Mouse (Mus musculus): ENCODE results near the gene Prkn. TPM values are rescaled to one million over a fixed set of nuclear protein-coding genes. Genes with fewer than 3 reads are reported as not detected.

Prkn gene
- polyA plus RNA-seq, 1 experiment from 2014 or later: 3.2 TPM

DNA sequence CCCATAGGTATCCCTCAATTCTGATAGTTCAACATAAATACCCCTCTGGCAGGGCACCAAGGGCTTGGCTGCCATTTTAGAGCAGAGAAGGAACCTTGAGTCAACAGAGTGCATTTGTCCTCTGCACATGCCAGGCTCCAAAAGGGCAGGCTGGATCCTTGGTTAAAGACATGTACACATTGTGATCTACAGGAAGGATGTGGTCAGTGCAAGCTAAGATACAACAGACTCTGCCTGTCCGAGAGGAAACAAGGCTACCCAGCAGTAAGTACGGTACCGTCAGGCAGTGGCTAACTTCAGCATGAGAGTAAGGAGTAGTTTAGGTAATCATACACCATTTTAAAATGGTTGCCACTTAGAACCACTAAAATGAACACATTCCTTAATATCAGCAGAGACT lies 884.0 kb downstream of the Prkn start:
- no peaks in the 10 kb centered on the region for H3K36me3 ChIP-seq (ENCODE audit: inconsistent target)
- 17% methylated on average over 3 of the region's 3 CpGs for WGBS (ENCODE audit: missing documents)
- no peak overlapping the region for H3K4me3 ChIP-seq (ENCODE audit: inconsistent target)

DNA sequence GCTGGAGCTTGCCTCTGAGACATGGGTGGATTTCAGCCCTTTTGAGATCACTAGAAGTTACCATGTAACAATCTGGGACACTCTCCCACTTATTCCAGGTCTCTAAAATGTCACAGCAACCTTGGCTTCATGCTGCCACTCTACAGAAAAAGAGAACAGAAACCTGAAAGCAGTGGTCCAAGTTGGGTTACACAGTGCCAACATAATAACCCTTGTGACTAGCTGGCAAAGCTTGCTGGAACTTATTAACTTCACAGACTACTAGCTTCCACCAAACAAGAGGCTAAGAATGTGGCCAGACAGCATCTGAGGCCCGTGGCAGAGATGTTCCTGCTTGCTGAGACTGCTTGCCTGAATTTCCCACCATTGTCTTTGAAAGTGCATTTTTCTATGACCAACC lies 886.9 kb downstream of the Prkn start:
- H3K4me3 ChIP-seq (ENCODE audit: inconsistent target): no peak overlapping the region
- WGBS (ENCODE audit: missing documents): 33% methylated on average over 1 of the region's 1 CpGs

More for the DNA sequence above, 884.0 kb downstream of the Prkn start:
- no peak overlapping the region for H3K27ac ChIP-seq
- H3K79me2 ChIP-seq (ENCODE audit: inconsistent target): no peaks in the 10 kb centered on the region

DNA sequence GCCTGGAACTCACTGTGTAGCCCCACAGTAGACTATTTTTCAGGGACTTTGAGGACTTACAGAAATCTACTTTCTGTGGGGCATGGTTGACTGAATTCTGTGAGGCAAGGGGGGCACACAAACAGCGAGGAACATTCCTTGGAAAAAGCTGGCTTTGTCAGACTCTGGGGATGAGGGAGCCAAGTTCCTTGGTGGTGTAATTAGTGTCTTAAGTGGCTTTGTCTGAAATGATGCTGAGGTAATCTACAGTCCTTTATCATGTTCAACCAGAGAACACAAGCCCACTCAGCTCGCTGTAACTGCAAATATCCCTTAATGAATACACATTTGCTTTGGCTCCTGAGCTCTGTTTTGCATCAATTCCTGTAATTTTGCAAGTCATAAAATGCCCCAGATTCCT lies 888.1 kb downstream of the Prkn start:
- H3K79me2 ChIP-seq (ENCODE audit: inconsistent target): no peaks in the 10 kb centered on the region
- no peak overlapping the region for H3K4me3 ChIP-seq (ENCODE audit: inconsistent target)
- 100% methylated on average over 2 of the region's 2 CpGs for WGBS (ENCODE audit: missing documents)
- H3K27ac ChIP-seq: no peak overlapping the region
- no peaks in the 10 kb centered on the region for H3K36me3 ChIP-seq (ENCODE audit: inconsistent target)

More for the DNA sequence above, 886.9 kb downstream of the Prkn start:
- no peaks in the 10 kb centered on the region for H3K79me2 ChIP-seq (ENCODE audit: inconsistent target)
- no peaks in the 10 kb centered on the region for H3K36me3 ChIP-seq (ENCODE audit: inconsistent target)
- H3K27ac ChIP-seq: no peak overlapping the region

DNA sequence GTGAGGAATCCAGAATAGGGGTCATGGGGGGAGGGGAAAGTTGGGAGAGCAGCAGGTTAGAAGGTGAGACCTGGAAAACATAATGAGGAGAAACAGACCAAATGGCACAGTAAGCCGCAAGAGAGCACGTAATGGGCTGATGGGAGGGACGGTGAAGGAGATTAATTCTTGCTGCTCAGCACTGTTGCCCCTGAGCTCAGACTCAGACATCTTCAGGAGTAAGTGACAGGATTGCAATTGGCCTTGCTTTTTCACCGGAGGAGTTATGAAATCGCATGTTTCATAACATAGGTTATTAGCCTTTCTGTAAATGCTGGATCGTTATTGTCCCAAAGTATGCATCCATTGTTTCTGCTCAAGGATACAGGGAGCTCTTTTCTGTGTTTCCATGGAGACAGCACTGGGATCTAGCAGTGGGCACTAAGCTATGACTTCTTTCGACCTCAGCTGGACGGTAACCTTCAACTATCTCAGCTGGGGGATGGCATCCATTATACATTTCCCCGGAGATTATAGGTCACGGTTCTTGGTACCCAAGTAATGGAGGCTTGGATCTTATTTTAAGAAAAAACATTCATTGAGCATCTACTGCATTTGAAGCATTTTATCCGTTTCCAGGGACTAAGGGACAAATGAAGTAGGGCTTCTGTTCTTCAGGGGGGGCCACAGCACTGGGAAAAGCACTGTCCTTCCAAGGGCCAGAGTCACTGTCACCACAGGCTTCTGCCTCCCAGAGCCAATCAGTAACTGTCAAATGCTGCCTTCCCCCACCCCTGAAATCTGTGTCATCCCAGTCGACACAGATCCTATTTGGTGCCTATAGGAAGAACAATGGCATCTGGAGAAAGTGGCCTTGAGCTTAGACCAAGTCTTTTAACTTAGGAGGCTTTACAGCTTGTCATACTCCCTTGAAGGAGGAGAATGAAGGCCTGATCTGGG lies 890.7 kb downstream of the Prkn start:
- no peak overlapping the region for H3K27ac ChIP-seq
- no peaks in the 10 kb centered on the region for H3K79me2 ChIP-seq (ENCODE audit: inconsistent target)
- H3K4me3 ChIP-seq (ENCODE audit: inconsistent target): no peak overlapping the region
- WGBS (ENCODE audit: missing documents): 92% methylated on average over 12 of the region's 12 CpGs
- no peaks in the 10 kb centered on the region for H3K36me3 ChIP-seq (ENCODE audit: inconsistent target)

DNA sequence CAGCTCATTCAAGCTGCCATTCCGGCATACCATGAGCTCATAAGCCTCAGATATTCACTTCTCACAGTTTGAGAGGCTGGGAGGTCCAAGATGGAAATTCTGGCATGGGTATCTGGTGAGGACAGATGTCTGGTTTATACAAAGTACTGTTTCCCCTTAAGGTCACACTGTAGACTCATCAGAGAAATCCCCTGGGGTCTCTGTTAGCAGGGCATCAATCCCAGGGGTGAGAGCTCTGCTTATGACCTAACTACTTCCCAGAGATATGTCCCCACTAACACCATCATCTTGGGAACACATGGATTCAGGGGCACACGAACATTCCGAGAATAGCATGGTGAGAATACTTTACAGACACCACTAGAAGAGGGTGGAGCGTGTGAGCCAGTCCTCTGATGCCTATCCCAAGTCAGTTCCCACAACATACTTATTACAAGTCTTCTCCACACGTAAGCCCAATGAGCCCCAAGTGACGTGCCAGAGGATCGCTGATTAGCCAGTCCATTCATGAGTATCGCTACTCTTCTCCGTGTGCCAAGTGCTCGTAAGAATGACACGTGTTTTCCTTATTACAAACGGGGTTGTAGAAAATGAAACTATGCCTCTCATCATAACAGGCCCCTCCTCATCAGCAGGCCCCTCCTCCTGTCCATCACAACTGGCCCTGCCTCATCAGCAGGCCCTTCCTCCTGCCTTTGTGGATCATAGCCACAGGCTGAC lies 895.1 kb downstream of the Prkn start:
- WGBS (ENCODE audit: missing documents): 82% methylated on average over 12 of the region's 12 CpGs
- Histone ChIP-seq H3K4me3 (ENCODE audit: inconsistent target) (no peak overlapping the region), H3K36me3 (ENCODE audit: inconsistent target) (no peaks in the 10 kb centered on the region), H3K27ac (no peak overlapping the region), H3K79me2 (ENCODE audit: inconsistent target) (no peaks in the 10 kb centered on the region)

DNA sequence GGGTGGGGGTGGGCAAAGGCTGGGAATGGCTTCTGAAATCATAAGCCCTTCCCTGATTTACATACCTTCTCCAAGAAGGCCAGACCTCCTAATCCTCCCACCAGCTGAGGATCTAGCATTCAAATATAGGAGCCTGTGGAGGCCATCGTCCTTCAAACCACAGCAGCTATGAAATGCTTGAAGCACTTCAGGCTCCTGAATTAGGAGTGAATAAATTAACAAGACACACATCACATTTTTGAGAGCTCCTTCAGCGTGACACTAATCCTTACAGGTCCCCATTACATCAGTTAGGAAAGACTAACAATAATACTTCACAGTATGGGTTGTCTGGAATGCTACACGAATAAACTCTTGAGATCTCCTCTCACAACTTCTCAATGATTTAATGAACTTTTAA lies 896.3 kb downstream of the Prkn start:
- Histone ChIP-seq H3K79me2 (ENCODE audit: inconsistent target) (no peaks in the 10 kb centered on the region), H3K36me3 (ENCODE audit: inconsistent target) (no peaks in the 10 kb centered on the region), H3K27ac (no peak overlapping the region), H3K4me3 (ENCODE audit: inconsistent target) (no peak overlapping the region)
- WGBS (ENCODE audit: missing documents): 90% methylated on average over 3 of the region's 3 CpGs

DNA sequence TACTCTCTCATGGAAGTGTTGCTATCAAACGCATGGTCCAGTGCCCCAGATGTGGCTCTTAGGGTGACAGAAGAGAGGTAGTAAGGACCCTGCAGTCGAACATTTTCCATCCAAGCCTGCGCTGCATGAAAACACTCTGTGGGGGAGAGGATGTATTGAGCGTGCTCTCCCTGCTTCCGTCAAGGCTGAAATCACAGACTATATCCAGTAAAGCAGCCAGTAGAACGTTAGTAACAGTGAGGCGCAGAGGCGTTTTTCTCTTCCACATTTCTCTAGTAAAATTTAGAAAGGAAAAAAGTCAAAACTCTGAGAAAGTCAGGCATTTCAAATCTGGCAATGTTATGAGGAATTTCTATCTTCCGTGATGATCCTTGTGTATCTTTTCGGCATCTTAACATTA lies 897.7 kb downstream of the Prkn start:
- H3K27ac ChIP-seq: no peak overlapping the region
- no peaks in the 10 kb centered on the region for H3K79me2 ChIP-seq (ENCODE audit: inconsistent target)
- 98% methylated on average over 10 of the region's 10 CpGs for WGBS (ENCODE audit: missing documents)
- no peak overlapping the region for H3K4me3 ChIP-seq (ENCODE audit: inconsistent target)
- no peaks in the 10 kb centered on the region for H3K36me3 ChIP-seq (ENCODE audit: inconsistent target)

DNA sequence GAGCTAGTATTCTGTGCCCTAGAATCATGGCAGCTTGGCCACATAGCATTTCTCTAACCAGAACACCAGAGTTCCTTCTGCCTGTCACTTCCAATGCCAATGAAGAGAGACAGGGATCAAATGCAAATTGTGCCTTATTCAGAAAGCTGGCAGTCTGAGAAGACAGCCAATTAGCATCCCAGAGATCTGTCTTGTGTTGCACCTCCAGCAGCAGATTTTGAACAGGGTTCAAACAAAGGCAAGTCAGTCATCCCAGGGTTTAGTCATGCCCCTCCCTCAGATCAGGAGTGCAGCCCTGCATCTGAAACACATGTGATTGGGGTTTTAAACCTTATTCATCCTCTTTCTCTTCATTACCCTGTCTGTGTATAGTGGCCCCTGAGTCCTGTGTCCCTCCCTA lies 900.5 kb downstream of the Prkn start:
- Histone ChIP-seq H3K27ac (no peak overlapping the region), H3K79me2 (ENCODE audit: inconsistent target) (no peaks in the 10 kb centered on the region), H3K4me3 (ENCODE audit: inconsistent target) (no peak overlapping the region), H3K36me3 (ENCODE audit: inconsistent target) (no peaks in the 10 kb centered on the region)

DNA sequence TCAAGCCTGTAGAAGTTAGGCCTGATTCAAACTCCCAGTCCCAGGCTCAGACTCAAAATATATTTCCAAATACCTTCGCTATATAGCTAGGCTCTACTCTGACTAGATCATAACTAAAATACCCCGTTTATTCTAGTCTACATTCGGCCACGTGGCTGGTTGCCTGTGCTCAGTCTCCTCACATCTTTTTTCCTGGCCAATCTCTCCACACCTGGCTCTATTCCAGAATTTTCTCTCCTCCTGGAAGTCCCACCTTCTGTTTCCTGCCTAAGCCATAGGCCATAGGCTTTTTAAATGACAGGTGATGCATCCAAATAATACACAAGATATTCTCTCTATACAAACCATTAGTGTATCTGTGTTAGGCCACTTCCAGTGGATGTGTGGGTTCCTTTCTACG lies 901.0 kb downstream of the Prkn start:
- no peak overlapping the region for H3K27ac ChIP-seq

DNA sequence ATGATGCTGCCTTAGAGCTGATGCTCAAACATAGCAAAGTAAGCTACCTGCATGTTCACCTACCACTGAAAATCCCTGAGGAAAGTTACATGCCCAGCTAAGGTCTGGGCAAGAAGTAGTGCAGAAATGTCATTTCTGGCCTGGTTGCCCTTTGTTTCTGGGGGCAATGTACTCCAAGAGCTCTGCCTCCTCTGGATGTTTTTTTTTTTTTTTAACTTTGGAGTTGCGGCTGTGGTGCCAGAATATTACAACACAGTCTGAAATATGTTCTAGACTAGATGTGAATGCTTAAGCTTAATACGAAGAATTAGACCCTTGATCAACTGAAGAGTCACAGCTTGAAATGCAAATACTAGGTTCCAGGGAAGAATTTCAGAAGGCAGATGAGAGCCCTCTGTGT lies 911.1 kb downstream of the Prkn start:
- Histone ChIP-seq H3K36me3 (ENCODE audit: inconsistent target) (no peaks in the 10 kb centered on the region), H3K27ac (no peak overlapping the region), H3K79me2 (ENCODE audit: inconsistent target) (no peaks in the 10 kb centered on the region), H3K4me3 (ENCODE audit: inconsistent target) (no peak overlapping the region)
- WGBS (ENCODE audit: missing documents): 85% methylated on average over 2 of the region's 2 CpGs

More for the DNA sequence above, 901.0 kb downstream of the Prkn start:
- 89% methylated on average over 5 of the region's 5 CpGs for WGBS (ENCODE audit: missing documents)
- Histone ChIP-seq H3K79me2 (ENCODE audit: inconsistent target) (no peaks in the 10 kb centered on the region), H3K4me3 (ENCODE audit: inconsistent target) (no peak overlapping the region), H3K36me3 (ENCODE audit: inconsistent target) (no peaks in the 10 kb centered on the region)

DNA sequence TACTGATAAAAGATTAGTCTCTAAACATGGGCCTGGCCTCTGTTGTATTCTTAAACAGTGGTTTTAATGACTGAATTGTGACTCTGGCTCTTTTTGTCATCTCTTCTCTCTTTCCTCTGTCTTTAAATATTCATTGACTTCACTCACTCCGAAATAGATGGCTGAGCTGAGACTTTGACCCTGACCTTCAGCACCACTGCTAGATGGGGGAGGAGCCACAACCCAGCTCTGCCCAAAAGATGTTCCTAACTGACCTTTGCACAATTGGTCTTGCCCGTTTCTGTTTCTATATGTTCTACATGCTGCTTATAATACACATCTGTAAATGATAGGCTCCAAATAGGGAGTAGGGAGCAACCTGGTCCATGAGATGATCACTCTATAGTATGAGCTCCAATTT lies 912.5 kb downstream of the Prkn start:
- H3K36me3 ChIP-seq (ENCODE audit: inconsistent target): no peaks in the 10 kb centered on the region
- H3K79me2 ChIP-seq (ENCODE audit: inconsistent target): no peaks in the 10 kb centered on the region
- H3K4me3 ChIP-seq (ENCODE audit: inconsistent target): no peak overlapping the region
- H3K27ac ChIP-seq: no peak overlapping the region
- 74% methylated on average over 2 of the region's 2 CpGs for WGBS (ENCODE audit: missing documents)

DNA sequence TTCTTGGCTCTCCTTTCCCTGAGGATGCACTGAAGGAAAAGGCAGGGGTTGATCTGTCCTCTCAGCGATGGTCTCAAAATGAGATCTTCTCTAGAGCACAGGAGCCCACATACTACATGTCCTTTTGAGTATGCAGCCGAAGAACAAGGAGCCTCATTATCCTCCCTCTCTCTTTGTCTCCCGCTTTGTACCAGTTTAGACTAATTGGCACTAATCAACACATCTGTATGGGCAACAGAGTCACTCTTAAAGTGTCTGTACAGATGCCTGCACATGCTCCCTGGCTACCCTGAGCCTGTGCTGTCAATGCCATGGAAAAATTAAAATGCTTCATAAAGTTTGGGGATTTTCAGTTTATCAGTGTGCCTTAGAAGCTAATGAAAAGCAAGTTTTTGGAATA lies 924.9 kb downstream of the Prkn start:
- Histone ChIP-seq H3K79me2 (ENCODE audit: inconsistent target) (no peaks in the 10 kb centered on the region), H3K27ac (no peak overlapping the region), H3K36me3 (ENCODE audit: inconsistent target) (no peaks in the 10 kb centered on the region), H3K4me3 (ENCODE audit: inconsistent target) (no peak overlapping the region)
- WGBS (ENCODE audit: missing documents): 88% methylated on average over 3 of the region's 3 CpGs

DNA sequence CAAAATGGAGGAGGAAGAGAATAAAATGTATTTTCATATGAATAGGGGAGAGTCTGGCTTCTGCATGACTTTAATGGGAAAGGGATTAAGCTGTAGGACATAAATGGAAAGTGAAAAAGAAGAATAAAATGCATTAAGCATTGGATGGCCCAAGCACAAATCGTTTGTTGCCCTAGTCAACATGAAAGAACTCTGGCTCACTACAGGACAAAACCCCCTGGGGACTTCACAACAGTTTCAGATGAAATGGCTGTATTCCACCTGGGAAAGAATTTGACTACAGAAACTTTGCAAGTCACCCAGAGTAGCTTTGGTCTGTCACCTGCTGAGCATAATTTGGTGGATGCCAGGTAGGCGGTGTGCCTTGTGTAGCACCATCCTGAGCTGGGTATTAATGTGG lies 925.4 kb downstream of the Prkn start:
- WGBS (ENCODE audit: missing documents): 54% methylated on average over 2 of the region's 2 CpGs
- Histone ChIP-seq H3K79me2 (ENCODE audit: inconsistent target) (no peaks in the 10 kb centered on the region), H3K4me3 (ENCODE audit: inconsistent target) (no peak overlapping the region), H3K36me3 (ENCODE audit: inconsistent target) (no peaks in the 10 kb centered on the region), H3K27ac (no peak overlapping the region)

DNA sequence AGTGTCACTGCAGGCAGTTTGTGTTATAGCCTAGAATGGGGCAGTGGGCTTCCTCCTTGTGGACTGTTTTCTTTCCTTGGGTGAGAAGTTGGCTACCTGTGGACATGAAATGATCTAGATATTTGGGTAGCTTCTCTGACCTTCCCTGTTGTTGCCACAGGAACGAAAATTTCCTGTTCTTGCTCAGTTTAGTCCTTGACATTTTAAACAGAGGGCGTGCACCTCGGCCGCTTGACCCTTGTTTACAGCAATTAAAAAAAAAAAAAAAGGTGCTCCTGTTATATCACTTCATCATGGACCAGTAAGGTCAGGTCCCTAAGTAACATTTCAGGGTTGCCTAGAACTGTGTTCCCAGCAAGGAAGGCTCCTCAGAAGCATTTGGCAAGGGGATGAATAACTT lies 927.1 kb downstream of the Prkn start:
- 86% methylated on average over 4 of the region's 4 CpGs for WGBS (ENCODE audit: missing documents)
- Histone ChIP-seq H3K79me2 (ENCODE audit: inconsistent target) (no peaks in the 10 kb centered on the region), H3K4me3 (ENCODE audit: inconsistent target) (no peak overlapping the region), H3K27ac (no peak overlapping the region), H3K36me3 (ENCODE audit: inconsistent target) (no peaks in the 10 kb centered on the region)

DNA sequence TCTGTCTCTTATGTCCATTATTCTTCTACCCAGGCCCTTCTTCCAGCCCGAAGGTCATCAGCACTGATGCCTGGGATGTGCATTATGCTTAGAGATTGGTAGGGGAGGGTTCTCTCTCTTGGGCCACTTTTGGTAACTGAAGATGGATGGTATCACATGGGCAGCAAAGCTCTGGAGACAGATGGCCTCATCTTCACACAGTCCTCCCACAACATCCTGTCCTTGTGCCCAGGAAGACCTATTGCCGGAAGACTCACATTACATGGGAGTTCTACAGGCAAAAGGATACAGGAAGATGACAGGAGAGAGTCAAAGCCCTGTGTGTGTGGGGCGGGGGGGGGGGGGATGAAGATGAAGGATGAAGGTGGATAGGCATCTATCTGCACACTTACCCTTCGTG lies 928.2 kb downstream of the Prkn start:
- no peaks in the 10 kb centered on the region for H3K79me2 ChIP-seq (ENCODE audit: inconsistent target)
- H3K4me3 ChIP-seq (ENCODE audit: inconsistent target): no peak overlapping the region

More for the DNA sequence above, 928.2 kb downstream of the Prkn start:
- Histone ChIP-seq H3K27ac (no peak overlapping the region), H3K36me3 (ENCODE audit: inconsistent target) (no peaks in the 10 kb centered on the region)
- 94% methylated on average over 4 of the region's 4 CpGs for WGBS (ENCODE audit: missing documents)
